Mouse (Mus musculus) adrenal gland, postnatal 10 days (tissue): Measurements from ENCODE around the gene Kif24. TPM values are rescaled to one million over a fixed set of nuclear protein-coding genes. Genes with fewer than 3 reads are reported as not detected.

Source experiments
- DNase-seq: peaks from one replicate; pipeline ENCODE4 v3.0.0; 2021; ENCODE audit warnings: mixed read lengths
- total RNA-seq, 2 experiments: library from RNA; stranded (reverse); gene quantifications; 2 replicates each; pipeline ENCODE4 v1.2.3; 2021

Gene Kif24
- total RNA-seq, 2 experiments from 2014 or later: 2.8 to 4.5 TPM

- no peak for DNase-seq
Measured at GRCm38 (mm10) chr4:41347839-41348238, 116.8 kb downstream of the Kif24 start.

GRCm38 (mm10) chr4:41346011-41346410 is 118.7 kb downstream of the Kif24 start:
- DNase-seq: peak; percentile 8

GRCm38 (mm10) chr4:41340912-41341550 is 123.7 kb downstream of the Kif24 start:
- no peak for DNase-seq

Other genes with a start within 250 kb of the Kif24 start
- 10 to 100 TPM; 39.0 to 46.7 TPM for gene Ubap2, start 189.7 kb downstream of the Kif24 start, total RNA-seq
- gene Dcaf12, start 150.0 kb downstream of the Kif24 start, total RNA-seq: 10 to 100 TPM; 47.2 to 51.8 TPM
- gene Ubap1, start 115.9 kb downstream of the Kif24 start, total RNA-seq: 10 to 100 TPM; 40.7 to 50.5 TPM
- 10 to 100 TPM; 30.2 to 30.9 TPM for gene Nudt2, start 264 bp upstream of the Kif24 start, total RNA-seq
- 10 to 100 TPM; 13.3 to 17.4 TPM for gene AI464131, start 38.2 kb upstream of the Kif24 start, total RNA-seq
- gene 1110017D15Rik, start 52.4 kb upstream of the Kif24 start, total RNA-seq: under 1 TPM in 1 of 2 experiments, not detected in 1; 0.45 TPM
- gene Fam219a, start 104.7 kb upstream of the Kif24 start, total RNA-seq: 10 to 100 TPM; 18.8 to 23.5 TPM
- 1 to 10 TPM; 3.3 to 3.5 TPM for gene Dnaic1, start 104.9 kb upstream of the Kif24 start, total RNA-seq
- 10 to 100 TPM; 10.3 to 10.5 TPM for gene Enho, start 175.4 kb upstream of the Kif24 start, total RNA-seq
- 10 to 100 TPM; 53.0 to 67.0 TPM for gene Cntfr, start 232.2 kb upstream of the Kif24 start, total RNA-seq
- gene Il11ra1, start 235.1 kb upstream of the Kif24 start, total RNA-seq: 10 to 100 TPM; 61.0 to 68.2 TPM
- gene Rpp25l, start 248.6 kb upstream of the Kif24 start, total RNA-seq: 10 to 100 TPM; 36.2 to 39.0 TPM